Mouse (Mus musculus) intestine, embryonic 14.5 days (tissue): ENCODE data around the gene Il17ra. TPM values are rescaled to one million over a fixed set of nuclear protein-coding genes. Genes with fewer than 3 reads are reported as not detected.

Experiments used
- ATAC-seq: fragments of 200-750 bp; cut with Nextera tagmentation; replicated peaks from 2 replicates; pipeline ENCODE4 v1.8.0; 2017; ENCODE audit warnings: low read depth, moderate number of reproducible peaks, moderate TSS enrichment, moderate library complexity; ENCODE audit not compliant: low FRiP score, low TSS enrichment
- DNase-seq: peaks from one replicate; pipeline ENCODE4 v3.0.0-alpha.2; 2018; ENCODE audit warnings: low spot score
- H3K27ac ChIP-seq: fragments of 300-500 bp; sonication (generic); 2 replicates; pipeline ENCODE4 v1.5.1; 2014; ENCODE audit warnings: low read depth, mild to moderate bottlenecking, control low read depth
- H3K27me3 ChIP-seq: fragments of 300-500 bp; sonication (generic); replicated peaks from 2 replicates; pipeline ENCODE4 v1.6.1; 2014; ENCODE audit warnings: low read length, control low read depth; ENCODE audit not compliant: control insufficient read depth, insufficient read depth
- H3K36me3 ChIP-seq: fragments of 300-500 bp; sonication (generic); 2 replicates; pipeline ENCODE4 v1.6.1; 2014; ENCODE audit warnings: low read length, control low read depth; ENCODE audit not compliant: control insufficient read depth, insufficient read depth
- H3K4me1 ChIP-seq: fragments of 300-500 bp; sonication (generic); replicated peaks from 2 replicates; pipeline ENCODE4 v1.6.1; 2014; ENCODE audit warnings: low read length, control low read depth, mixed read lengths; ENCODE audit not compliant: control insufficient read depth, insufficient read depth
- H3K4me2 ChIP-seq: fragments of 300-500 bp; sonication (generic); 2 replicates; pipeline ENCODE4 v1.6.1; 2014; ENCODE audit warnings: low read length
- H3K4me3 ChIP-seq: fragments of 300-500 bp; sonication (generic); 2 replicates; pipeline ENCODE4 v1.5.1; 2014; ENCODE audit warnings: low read depth, low read length, control low read depth, mixed read lengths
- H3K9ac ChIP-seq: fragments of 300-500 bp; sonication (generic); 2 replicates; pipeline ENCODE4 v1.6.1; 2014; ENCODE audit warnings: mild to moderate bottlenecking, low read length
- H3K9me3 ChIP-seq: fragments of 300-500 bp; sonication (generic); 2 replicates; pipeline ENCODE4 v1.6.1; 2016; ENCODE audit warnings: low read length, control low read depth; ENCODE audit not compliant: control insufficient read depth
- whole genome bisulfite sequencing: fragments of 180-500 bp; shearing (Covaris S2); extraction: QIAGEN DNeasy Blood & Tissue Kit; methylation state at CpG from one replicate; pipeline ENCODE4 v1.1.7; 2014; 5-methylcytosine and 5-hydroxymethylcytosine counted together
- polyA plus RNA-seq: library from polyadenylated mRNA; unstranded; fragments of >200 nt; fragmentation: Nextera tagmentation; extraction: Ambion mirVana; gene quantifications from 2 replicates; pipeline ENCODE4 v1.2.1, GENCODE M21; 2014

Il17ra gene
- 2.1 and 2.8 TPM in 2 replicates for polyA plus RNA-seq

- Histone ChIP-seq H3K4me3 (peak within 1 kb of the TSS; percentile 56), H3K9ac (peak within 1 kb of the TSS; percentile 58), H3K4me1 (peaks cover 12% of the 10 kb centered on the region), H3K27me3 (peaks cover 41% of the 10 kb centered on the region), H3K27ac (no peak within 1 kb of the TSS), H3K4me2 (peak within 1 kb of the TSS; percentile 65), H3K9me3 (no peaks in the 10 kb centered on the region), H3K36me3 (no peaks in the 10 kb centered on the region)
- peak; percentile 93 for ATAC-seq
- WGBS: under 1% methylated on average over 79 of the region's 90 CpGs
- peak; percentile 86 for DNase-seq
These were observed at the start of gene Il17ra for GRCm38 (mm10) chr6:120463086-120463871. Il17ra (plus strand) TSS chr6:120463247.

- 86% methylated on average over 3 of the region's 3 CpGs for WGBS
- ATAC-seq (no peak), DNase-seq (no peak)
- Histone ChIP-seq H3K4me3 (no peak overlapping the region), H3K27me3 (no peaks in the 10 kb centered on the region), H3K27ac (no peak overlapping the region), H3K4me2 (no peak overlapping the region), H3K9ac (no peak overlapping the region), H3K36me3 (peaks cover 72% of the 10 kb centered on the region), H3K4me1 (no peaks in the 10 kb centered on the region), H3K9me3 (no peaks in the 10 kb centered on the region)
These were observed 24.9 kb upstream of the Il17ra start for GRCm38 (mm10) chr6:120438161-120438560.

- ATAC-seq (no peak), DNase-seq (no peak)
- no peak overlapping the region for H3K4me3 ChIP-seq
- no peaks in the 10 kb centered on the region for H3K9me3 ChIP-seq
- H3K4me2 ChIP-seq: no peak overlapping the region
- no peaks in the 10 kb centered on the region for H3K27me3 ChIP-seq
- no peaks in the 10 kb centered on the region for H3K4me1 ChIP-seq
- H3K9ac ChIP-seq: no peak overlapping the region
- H3K27ac ChIP-seq: no peak overlapping the region
- H3K36me3 ChIP-seq: peaks cover 50% of the 10 kb centered on the region
- 84% methylated on average over 4 of the region's 4 CpGs for WGBS
These were observed 20.8 kb upstream of the Il17ra start for GRCm38 (mm10) chr6:120442171-120442749.

- ATAC-seq (no peak), DNase-seq (no peak)
- H3K9ac ChIP-seq: no peak overlapping the region
- 75% methylated on average over 14 of the region's 14 CpGs for WGBS
- no peak overlapping the region for H3K27ac ChIP-seq
- peaks cover 37% of the 10 kb centered on the region for H3K36me3 ChIP-seq
- H3K4me2 ChIP-seq: no peak overlapping the region
- H3K9me3 ChIP-seq: no peaks in the 10 kb centered on the region
- no peaks in the 10 kb centered on the region for H3K27me3 ChIP-seq
- no peak overlapping the region for H3K4me3 ChIP-seq
- H3K4me1 ChIP-seq: no peaks in the 10 kb centered on the region
These were observed 19.4 kb upstream of the Il17ra start for GRCm38 (mm10) chr6:120443363-120444355.

- Histone ChIP-seq H3K27ac (no peak overlapping the region), H3K9me3 (no peaks in the 10 kb centered on the region), H3K4me2 (no peak overlapping the region), H3K4me3 (no peak overlapping the region), H3K27me3 (no peaks in the 10 kb centered on the region), H3K9ac (no peak overlapping the region), H3K36me3 (peaks cover 6% of the 10 kb centered on the region; the same call in 1 of the 2 replicates), H3K4me1 (no peaks in the 10 kb centered on the region)
- ATAC-seq (no peak), DNase-seq (no peak)
- 86% methylated on average over 3 of the region's 3 CpGs for WGBS
These were observed 12.8 kb upstream of the Il17ra start for GRCm38 (mm10) chr6:120450208-120450607.

- Histone ChIP-seq H3K36me3 (no peaks in the 10 kb centered on the region), H3K9ac (no peak overlapping the region), H3K4me2 (no peak overlapping the region), H3K4me3 (no peak overlapping the region), H3K27ac (no peak overlapping the region), H3K9me3 (no peaks in the 10 kb centered on the region), H3K4me1 (no peaks in the 10 kb centered on the region), H3K27me3 (no peaks in the 10 kb centered on the region)
- DNase-seq (no peak), ATAC-seq (no peak)
- WGBS: 85% methylated on average over 11 of the region's 11 CpGs
These were observed 10.5 kb upstream of the Il17ra start for GRCm38 (mm10) chr6:120452384-120453102.

- Histone ChIP-seq H3K9ac (no peak overlapping the region), H3K4me3 (no peak overlapping the region), H3K9me3 (no peaks in the 10 kb centered on the region), H3K4me2 (no peak overlapping the region), H3K36me3 (no peaks in the 10 kb centered on the region), H3K27ac (no peak overlapping the region), H3K4me1 (no peaks in the 10 kb centered on the region), H3K27me3 (no peaks in the 10 kb centered on the region)
- 79% methylated on average over 5 of the region's 5 CpGs for WGBS
- ATAC-seq (no peak), DNase-seq (peak; percentile 36)
These were observed 10.0 kb upstream of the Il17ra start for GRCm38 (mm10) chr6:120453103-120453445.

GRCm38 (mm10) chr6:120453556-120453955 is 9.5 kb upstream of the Il17ra start:
- Histone ChIP-seq H3K27me3 (no peaks in the 10 kb centered on the region), H3K4me3 (no peak overlapping the region), H3K36me3 (no peaks in the 10 kb centered on the region), H3K9ac (no peak overlapping the region), H3K27ac (no peak overlapping the region), H3K4me2 (no peak overlapping the region), H3K4me1 (no peaks in the 10 kb centered on the region), H3K9me3 (no peaks in the 10 kb centered on the region)
- ATAC-seq (no peak), DNase-seq (peak; percentile 33)
- WGBS: 93% methylated on average over 3 of the region's 3 CpGs
